Mouse (Mus musculus): ENCODE data around the gene Tmem274.

DNA sequence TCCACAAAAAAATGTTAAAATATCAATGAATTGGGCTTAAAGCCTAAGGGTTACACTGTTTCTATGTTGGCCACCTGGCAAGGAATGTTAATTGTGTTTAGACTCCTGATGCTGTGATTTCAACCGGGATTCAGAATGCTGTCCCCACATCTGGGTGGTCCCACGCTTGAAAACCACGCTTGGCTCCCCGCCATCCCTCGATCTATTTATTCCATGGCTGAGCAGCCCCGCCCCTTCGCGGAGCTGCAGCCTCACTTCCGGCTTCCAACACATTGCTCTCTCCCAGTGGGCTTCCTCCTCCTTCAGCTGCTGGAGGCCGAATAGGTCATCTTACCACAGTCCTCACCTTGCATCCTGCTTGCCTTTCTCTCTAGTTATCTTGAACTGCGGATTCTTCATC, 31.3 kb upstream of the Tmem274 start:
- TF ChIP-seq POLR2A (IDR thresholded peaks at IDR 0.05; ENCODE audit: low read depth, low read length) (no peak), CTCF (IDR thresholded peaks at IDR 0.05; ENCODE audit: extremely low read depth, insufficient read length, insufficient replicate concordance, low read depth, low read length) (no peak)

Data from small intestine, adult 2 months (tissue).